Mouse (Mus musculus) G1E (cell line): ENCODE data around the gene Vav1.

Experiments used
- CTCF ChIP-seq: IDR thresholded peaks from 2 replicates; pipeline ENCODE4 v1.5.1; 2012; ENCODE audit warnings: low read depth, low read length, inconsistent platforms, mixed read lengths
- GATA1 ChIP-seq: IDR thresholded peaks from 2 replicates; pipeline ENCODE4 v1.6.1; 2012; ENCODE audit warnings: borderline replicate concordance, low read length, inconsistent platforms, mixed read lengths

GRCm38 (mm10) chr17:57344029-57344707 is 65.3 kb downstream of the Vav1 start:
- TF ChIP-seq CTCF (no peak), GATA1 (no peak)
